Mouse (Mus musculus) effector memory CD4-positive, alpha-beta T cell, adult 7 months (primary cell): Measurements from ENCODE around the gene Gm4871. TPM values are rescaled to one million over a fixed set of nuclear protein-coding genes. Genes with fewer than 3 reads are reported as not detected.

ENCODE experiments used
- polyA plus RNA-seq: library from polyadenylated mRNA; unstranded; fragments of 100-300 nt; shearing (Covaris generic); gene quantifications from one replicate; pipeline ENCODE4 v1.2.1, GENCODE M21; 2017

Gene Gm4871
- polyA plus RNA-seq = not detected

DNA sequence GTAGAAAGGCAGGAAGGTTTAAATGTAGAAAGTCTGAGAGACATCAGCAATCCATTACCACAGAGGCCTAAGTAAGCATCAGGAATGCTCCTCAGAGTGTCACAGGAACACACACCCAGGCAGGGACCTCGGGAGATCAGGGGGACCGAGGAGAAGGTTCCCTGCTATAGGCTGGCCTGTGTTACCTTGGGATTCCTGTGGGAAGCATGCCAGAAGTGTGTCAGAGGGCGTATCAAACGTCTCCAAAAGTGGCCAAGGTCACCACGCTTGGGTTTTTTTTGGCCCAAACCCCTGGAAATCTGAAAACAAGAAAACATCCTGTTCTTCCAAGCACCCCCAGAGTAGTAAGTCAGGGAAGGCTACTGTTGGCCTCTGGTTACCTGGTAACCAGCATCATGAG, at the start of gene Gm4871:
Gene Gm4871 (minus strand): TSS at position 364 of the 400 bp plus-strand sequence.

GRCm38 (mm10) chr5:145042690-145043089, 10.1 kb upstream of the Gm4871 start, which contains the start of gene 1700018F24Rik:
1700018F24Rik (plus strand) TSS chr5:145042990.

Other genes with a start within 250 kb of the Gm4871 start
- gene Smurf1, start 66.9 kb downstream of the Gm4871 start, polyA plus RNA-seq = 38.8 TPM
- gene 1700018F24Rik, start 10.2 kb upstream of the Gm4871 start, polyA plus RNA-seq = not detected
- 64.2 TPM for gene Arpc1a, start 51.1 kb upstream of the Gm4871 start, polyA plus RNA-seq
- gene Kpna7, start 51.3 kb upstream of the Gm4871 start, polyA plus RNA-seq = 0.79 TPM
- 1,265 TPM for gene Arpc1b, start 81.5 kb upstream of the Gm4871 start, polyA plus RNA-seq
- 33.9 TPM for gene Pdap1, start 107.5 kb upstream of the Gm4871 start, polyA plus RNA-seq
- 213 TPM for gene Bud31, start 107.6 kb upstream of the Gm4871 start, polyA plus RNA-seq
- 15.7 TPM for gene Ptcd1, start 134.4 kb upstream of the Gm4871 start, polyA plus RNA-seq
- 28.8 TPM for gene Cpsf4, start 134.5 kb upstream of the Gm4871 start, polyA plus RNA-seq
- 228 TPM for gene Atp5j2, start 159.3 kb upstream of the Gm4871 start, polyA plus RNA-seq
- gene Zkscan14, start 169.1 kb upstream of the Gm4871 start, polyA plus RNA-seq = 36.2 TPM
- 5.7 TPM for gene Zkscan5, start 171.8 kb upstream of the Gm4871 start, polyA plus RNA-seq
- 73.4 TPM for gene Zfp655, start 199.0 kb upstream of the Gm4871 start, polyA plus RNA-seq
- gene Zscan25, start 247.7 kb upstream of the Gm4871 start, polyA plus RNA-seq = 1.2 TPM